Mouse (Mus musculus): ENCODE data around the gene Fkbp5. TPM values are rescaled to one million over a fixed set of nuclear protein-coding genes. Genes with fewer than 3 reads are reported as not detected.
A peak's percentile ranks its signal among the peaks of the same experiment; 100 is the strongest.

Fkbp5 gene
- polyA plus RNA-seq, 1 experiment = 17.9 TPM

DNA sequence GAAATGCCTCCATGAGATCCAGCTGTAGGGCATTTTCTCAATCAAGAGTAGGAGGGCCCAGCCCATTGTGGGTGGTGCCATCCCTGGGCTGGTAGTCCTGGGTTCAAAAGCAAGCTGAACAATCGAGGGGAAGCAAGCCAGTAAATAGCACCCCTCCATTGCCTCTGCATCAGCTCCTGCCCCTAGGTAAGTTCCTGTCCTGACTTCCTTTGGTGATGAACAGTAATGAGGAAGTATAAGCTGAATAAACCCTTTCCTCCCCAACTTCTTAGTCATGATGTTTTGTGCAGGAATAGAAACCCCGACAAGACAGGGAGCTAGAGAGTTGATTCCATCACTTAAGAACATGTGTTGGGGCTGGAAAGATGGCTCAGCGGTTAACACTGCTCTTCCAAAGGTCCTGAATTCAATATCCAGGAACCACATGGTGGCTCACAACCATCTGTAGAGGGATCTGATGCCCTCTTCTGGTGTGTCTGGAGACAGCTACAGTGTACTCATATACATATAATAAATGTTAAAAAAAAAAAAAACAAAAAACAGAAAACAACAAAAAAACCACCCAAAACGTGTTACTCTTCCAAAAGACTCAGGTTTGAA, 7.6 kb upstream of the Fkbp5 start:
- 54% methylated on average over 4 of the region's 4 CpGs for whole genome bisulfite sequencing
- DNase-seq (ENCODE audit: low read depth, low spot score) = no peak

DNA sequence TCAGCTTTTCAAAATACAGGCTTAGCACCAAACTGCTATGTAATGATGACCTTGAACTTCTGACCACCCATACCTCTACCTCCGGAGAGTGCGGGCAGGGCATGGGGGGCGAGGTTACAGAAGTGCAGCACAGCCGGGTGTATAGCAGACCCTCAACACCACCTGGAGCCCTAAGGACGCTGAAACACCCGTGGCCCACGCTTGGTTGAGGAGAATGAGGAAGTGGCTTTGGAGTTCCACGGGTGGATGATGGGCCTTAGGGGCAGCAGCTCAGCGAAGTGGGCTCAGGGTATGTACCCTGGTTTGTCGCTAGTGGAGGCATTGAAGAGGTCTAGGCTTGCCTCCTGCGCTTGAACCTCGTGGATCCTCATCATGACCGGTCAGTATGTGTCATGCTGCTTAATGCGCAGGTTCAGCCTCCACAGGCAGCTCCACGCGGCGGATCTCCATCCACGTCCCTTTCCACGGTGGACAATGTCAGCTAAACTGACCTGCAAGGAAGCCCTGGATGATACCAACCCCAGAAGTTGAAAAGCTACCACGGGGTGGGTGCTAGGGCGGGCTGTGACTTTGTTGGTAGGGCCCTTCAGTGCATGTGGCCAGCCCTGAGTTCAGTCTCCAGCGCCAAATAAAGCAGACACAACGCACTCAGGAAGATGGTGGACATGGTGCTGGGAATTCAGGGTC, 6.8 kb upstream of the Fkbp5 start:
- 76% methylated on average over 23 of the region's 23 CpGs for WGBS
- DNase-seq (ENCODE audit: low read depth, low spot score) = no peak

DNA sequence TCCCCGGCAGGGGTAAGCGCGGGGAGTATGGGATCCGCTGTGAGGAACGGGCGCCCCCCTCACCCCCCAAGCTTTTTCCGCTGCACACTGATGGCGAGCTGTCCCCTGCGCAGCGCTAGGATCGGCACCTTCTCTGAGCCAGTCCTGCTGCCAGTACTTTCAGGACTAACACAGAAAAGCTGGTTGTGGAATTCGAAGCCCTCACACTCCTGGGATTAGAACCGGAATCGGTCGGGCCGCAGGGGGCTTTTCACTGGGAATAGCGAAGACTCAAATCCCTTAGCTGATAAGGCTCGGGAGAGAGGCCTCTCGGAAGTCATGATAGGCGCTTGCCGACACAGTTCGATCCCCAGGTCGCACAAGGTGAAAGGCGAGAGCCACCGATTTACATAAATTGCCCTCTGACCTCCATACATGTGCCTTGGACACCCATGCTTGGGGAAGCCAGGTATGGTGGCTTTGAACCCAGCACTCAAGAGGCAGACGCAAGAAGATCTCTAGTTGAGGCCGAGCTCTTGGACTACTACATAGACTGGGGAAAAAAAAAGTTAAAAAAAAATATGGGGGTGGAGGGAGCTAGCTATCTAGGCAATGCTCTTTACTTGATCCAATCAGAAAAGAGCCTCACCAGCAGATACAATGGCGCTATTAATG, 6.2 kb upstream of the Fkbp5 start:
- no peak for DNase-seq (ENCODE audit: low read depth, low spot score)
- WGBS = 12% methylated on average over 28 of the region's 28 CpGs

DNA sequence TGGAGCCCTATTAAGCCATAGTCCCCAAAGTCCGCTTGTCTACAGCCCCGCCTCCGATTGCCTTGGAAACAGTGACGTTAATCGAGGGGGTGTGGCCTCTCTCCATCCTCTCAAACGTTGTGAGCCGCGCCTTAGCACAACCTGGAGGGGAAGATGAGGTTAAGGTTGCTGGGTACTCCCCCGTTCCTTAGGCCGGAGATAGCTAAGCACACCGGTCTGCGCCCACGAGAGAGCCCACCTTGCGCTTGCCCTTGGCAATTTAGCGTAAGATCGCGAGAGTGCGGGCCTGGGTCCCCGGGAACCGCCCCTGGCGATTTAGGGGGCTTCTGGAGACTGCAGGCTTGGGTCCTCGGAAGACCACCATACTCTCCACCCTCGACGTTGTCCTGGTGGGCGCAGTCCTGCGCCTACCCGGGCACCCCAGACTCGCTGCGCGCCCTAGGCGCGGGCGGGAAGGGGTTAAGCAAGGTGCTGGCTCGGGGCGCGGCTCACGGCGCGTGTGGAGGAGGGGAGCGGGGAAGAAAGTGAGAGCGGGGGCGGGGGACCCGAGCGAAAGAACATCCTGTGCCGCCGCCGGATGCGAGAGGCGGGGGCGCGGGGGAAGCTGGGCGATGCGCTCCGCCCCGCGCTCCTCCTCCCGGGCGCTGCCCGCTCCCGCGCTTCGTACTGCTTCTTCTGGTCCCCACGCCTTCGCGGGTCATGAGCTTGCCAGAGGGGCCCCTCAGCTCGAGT, 5.5 kb upstream of the Fkbp5 start:
- DNase-seq (ENCODE audit: low read depth, low spot score) = peak; percentile 93
- WGBS = under 1% methylated on average over 64 of the region's 66 CpGs

DNA sequence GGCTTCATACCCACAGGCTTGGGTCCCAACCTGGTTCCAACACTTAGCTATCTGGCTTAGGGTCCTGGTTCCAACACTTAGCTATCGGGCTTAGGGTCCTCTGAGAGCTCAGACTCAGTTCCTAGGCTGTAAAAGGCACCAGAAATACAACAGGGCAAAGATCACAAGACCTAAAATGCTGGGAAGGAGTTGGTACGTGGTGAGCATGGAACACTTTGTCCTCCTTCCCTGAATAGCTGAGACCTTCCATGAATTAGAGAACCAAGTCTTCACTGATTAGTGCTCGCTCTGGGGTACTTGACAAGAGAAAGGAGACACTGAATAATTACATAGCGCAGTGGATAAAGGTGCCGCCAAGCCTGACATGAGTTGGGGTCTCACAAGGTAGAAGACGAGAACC, 4.6 kb upstream of the Fkbp5 start:
- DNase-seq (ENCODE audit: low read depth, low spot score) = no peak
- 24% methylated on average over 6 of the region's 6 CpGs for WGBS

DNA sequence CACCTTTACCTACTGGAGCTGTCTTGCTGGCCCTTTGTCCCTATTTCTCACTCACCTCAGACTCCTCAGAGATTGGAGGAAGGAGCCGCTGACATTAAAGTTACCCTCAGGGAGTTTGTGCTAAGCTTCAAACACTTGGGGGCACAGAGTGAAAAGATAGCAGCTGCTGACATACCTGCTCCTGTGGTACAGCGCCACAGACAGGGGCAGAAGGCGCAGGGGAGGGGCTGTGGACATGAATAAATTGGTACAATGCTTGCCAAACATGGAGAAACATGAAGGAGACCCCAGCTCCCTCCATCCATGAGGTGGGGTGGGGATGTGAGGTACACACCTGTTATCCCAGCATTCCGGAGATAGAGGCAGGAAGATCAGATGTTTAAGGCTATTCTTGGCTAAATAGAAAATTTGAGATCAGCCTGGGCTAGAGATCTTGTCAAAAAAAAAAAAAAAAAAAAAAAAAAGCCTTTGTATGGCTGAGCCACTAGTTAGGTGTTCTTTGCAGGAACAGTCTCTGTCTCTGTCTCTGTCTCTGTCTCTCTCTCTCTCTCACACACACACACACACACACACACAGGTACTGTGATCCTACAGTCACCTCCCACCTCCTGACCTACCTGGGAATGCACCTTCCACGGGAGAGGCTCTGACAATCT, 3.9 kb upstream of the Fkbp5 start:
- no peak for DNase-seq (ENCODE audit: low read depth, low spot score)
- 46% methylated on average over 5 of the region's 5 CpGs for WGBS

DNA sequence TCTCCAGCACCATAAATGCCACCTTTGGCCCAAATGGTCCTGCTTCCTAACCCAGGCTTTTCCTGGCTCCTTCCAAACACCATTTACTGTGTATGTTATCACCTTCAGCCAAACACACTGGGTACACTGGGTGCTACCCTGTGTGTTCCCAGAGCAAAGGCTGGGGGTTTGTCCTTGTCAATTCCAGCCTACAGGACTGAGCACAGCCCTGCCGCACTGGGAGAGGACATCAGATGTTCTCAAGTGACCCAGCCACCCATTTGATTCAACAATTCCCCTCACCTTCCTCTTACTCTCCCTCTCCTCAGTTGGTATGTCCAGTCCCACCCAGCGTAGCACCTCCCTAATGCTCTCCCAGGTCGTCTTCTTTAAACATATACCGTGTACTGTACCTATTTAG, 3.2 kb upstream of the Fkbp5 start:
- DNase-seq (ENCODE audit: low read depth, low spot score) = no peak
- 45% methylated on average over 4 of the region's 4 CpGs for WGBS

DNA sequence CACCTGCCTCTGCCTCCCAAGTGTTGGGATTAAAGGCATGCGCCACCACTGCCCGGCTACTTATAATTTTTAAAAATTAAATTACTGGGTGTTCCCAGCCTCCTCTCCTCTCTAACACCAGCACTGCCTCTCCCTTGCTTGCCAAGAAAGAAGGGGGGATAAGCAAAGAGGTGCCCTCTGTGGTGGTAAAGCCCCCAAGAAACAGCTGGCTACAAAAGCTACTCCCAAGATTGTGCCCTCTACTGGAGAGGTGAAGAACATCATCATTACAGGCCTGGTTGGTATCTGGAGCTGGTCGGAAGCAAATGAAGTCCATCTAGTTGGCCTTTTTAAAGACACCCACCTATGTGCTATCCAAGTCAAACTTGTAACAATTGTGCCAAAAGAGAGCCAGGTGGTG, 2.5 kb upstream of the Fkbp5 start:
- DNase-seq (ENCODE audit: low read depth, low spot score) = no peak
- WGBS = 80% methylated on average over 3 of the region's 3 CpGs

DNA sequence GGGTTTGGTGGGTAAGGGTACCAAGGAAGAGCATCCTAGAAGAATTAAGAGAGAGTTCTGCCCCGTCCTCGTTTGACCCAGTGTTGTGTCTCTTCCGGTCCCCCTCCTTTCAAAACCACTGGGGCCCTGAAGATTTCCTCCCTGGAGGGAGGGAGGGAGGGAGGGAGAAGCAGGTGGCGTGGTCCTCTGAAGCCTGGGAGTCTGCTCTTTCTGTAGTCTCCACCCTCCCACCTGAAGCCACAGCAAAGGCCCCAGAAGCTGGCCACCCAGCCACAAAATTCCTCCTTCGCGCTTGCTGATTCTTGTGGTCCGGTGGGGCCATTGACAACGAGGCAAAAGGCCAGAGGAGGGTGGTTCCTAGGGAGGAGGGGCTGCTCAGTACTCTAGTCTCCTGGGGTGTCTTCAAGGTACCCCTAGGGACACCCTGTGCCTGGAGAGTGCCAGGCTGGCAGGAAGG, 1.3 kb upstream of the Fkbp5 start:
- no peak for DNase-seq (ENCODE audit: low read depth, low spot score)

DNA sequence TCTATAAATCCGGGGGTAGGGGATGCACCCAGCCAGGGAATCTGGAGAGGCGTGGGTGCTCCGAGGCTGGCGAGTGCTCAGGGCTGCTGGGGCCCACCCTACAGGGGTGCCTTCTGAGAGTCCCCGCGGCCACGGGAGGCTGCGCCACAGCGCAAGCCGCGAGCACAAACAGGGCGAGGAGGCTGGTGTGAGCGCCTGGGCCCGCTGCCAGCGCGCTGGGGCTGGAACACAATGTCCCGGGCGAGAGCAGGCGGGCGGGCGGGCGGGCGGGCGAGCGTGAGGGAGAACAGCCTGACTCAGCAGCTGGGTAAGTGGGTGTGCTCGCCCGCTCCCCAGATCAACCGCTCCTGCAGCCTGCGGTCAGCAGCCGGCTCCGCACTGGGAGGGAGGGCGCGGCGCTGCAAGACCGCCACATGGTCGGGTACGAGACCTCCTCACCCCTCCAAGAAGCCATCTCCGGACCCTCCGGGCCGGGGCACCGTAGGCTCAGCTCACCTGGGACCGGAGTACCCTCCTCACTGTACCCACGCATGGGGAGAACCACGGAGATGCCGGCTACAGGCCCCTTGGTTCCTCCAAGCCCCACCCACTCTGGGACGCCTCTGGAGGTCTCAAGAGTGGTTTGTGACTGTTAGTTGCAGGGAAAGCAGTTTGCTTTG, 758 bp upstream of the Fkbp5 start:
- WGBS = 1% methylated on average over 44 of the region's 46 CpGs
- DNase-seq (ENCODE audit: low read depth, low spot score) = no peak

More for the DNA sequence above, 1.3 kb upstream of the Fkbp5 start:
- 18% methylated on average over 8 of the region's 8 CpGs for WGBS

DNA sequence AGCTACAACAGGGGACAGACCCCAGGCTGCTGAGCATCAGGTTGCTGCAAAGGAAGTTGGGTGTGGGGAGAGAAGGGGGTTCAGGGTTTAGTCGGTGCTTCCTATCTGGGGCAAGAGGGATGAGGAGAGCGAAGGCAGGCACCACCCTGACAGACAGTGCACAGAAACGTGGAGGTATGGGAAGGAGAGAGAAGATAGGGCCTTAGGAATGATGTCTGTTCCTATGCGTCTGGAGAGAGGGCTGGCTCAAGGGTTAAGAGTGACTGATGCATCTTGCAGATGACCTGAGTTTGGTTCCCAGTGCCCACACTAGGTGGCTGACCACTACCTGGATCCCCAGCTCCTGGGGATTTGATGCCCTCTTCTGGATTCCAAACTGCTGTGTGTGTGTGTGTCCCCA, 446 bp downstream of the Fkbp5 start:
- DNase-seq (ENCODE audit: low read depth, low spot score) = no peak
- WGBS = 75% methylated on average over 4 of the region's 4 CpGs

DNA sequence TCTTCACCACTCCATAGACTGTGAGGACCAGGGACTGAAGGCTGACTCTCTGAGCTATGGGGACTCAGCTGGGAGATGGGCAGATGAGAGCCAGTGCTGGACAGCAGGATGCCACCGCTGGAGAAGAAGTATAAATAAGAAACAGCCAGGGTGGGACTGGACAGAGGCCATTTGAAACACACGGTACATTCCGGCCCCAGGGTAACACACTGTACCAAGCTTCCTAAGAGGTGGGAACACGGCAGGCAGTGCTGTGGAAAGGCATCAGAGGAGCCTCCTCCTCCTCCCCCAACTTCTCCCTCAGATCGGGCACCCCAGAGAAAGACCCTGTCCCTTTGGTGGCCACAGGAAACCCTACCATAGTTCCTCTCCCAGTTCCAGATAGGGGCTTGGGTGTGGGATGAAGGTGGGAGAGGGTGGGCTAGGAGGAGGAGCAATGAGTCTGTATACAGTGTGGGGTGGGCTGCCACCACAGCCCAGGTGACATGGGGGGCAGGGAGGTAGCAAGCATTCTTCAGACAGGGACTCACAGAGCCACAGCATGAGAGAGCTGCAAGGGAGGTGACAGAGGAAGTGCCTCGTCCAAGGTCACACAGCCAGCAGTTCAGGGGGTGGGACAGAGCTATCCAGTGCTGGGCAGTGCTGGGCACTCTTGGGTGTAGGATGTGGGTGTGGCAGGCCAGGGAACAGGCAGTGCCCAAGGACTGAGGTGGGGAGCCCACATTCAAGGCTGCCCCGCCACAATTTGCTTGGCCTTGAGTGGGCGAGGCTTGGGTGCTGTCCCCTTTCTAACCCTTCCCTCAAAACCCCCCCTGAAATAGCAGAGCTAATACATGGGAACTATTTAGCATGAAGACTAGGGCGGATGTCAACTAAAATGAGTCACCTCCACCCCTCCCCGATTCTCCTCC, 1.6 kb downstream of the Fkbp5 start:
- 26% methylated on average over 10 of the region's 10 CpGs for WGBS
- DNase-seq (ENCODE audit: low read depth, low spot score) = no peak

DNA sequence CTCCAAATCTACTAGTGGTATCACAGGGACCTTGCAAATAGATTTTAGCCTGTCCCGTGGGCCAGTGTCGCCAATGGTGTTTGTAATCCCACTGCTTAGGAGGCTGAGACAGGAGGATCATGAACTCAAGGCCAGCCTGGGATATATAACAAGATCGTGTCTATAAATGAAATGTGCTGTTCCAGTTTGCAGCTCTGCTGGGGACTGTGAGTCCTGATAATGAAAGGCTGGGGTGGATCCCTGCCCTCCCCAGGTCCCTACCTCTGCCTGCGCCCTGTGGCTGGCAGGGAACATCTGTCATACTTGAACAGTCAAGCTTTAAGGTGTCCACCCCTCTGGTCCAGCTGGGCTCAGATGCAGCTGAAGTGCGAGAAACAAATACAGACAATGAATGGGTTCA, 2.8 kb downstream of the Fkbp5 start:
- 81% methylated on average over 5 of the region's 5 CpGs for WGBS
- DNase-seq (ENCODE audit: low read depth, low spot score) = no peak

DNA sequence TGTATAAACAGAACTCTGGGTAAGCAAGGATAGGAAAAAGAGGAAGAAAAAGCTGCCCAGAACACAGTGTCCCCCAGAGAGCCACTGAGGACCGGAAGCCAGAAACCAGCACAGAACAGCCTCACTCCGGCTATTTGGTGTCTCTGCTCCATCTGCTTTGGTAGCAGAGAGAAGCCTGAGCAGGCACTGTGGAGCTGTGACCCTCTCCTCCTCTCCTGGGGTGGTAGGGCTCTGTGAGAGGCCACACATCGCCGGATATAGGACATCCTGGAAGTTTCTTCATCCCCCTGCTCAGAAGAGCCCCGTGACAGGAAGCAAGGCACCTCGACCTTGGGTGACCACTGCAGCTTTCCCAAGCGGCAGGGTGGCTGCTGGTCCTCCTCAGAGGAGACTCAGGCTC, 3.5 kb downstream of the Fkbp5 start:
- 81% methylated on average over 7 of the region's 7 CpGs for WGBS
- no peak for DNase-seq (ENCODE audit: low read depth, low spot score)

DNA sequence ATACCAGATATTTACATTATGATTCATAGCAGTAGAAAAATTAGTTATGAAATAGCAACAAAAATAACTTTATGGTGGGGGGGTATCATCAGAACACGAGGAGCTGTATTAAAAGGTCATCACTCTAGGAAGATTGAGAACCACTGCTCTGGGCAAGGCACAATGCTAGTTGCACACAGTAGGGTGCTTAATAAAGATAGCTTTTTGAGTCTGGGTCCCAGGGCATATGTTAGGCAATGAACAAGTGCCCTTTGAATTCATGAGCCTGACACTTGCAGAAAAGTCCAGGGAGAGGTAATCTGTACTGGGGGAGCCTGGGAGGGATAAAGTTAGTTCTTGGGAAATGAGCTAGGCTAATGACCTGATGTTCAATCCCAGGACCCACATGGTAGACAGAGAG, 4.0 kb downstream of the Fkbp5 start:
- no peak for DNase-seq (ENCODE audit: low read depth, low spot score)
- 21% methylated on average over 1 of the region's 1 CpGs for WGBS

DNA sequence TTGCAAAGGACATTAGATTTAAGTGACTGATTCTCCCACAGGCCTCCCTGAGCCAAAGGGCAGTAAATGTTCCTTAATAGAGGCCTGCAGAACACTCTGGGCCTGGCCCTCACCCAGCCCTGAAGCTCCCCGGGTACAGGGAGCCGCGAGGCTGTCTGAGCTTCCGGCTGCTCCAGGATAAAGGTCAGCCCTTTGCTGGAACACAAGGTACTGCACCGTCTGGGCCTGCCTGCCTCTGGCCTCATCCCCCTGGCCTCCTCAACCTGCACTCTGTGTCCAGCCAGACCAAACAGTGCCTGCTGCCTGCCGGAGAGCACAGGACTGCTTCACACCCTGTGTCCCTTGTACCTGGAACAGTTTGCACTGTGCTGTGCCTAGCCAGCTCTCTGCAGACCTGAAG, 4.6 kb downstream of the Fkbp5 start:
- WGBS = 8% methylated on average over 6 of the region's 6 CpGs
- DNase-seq (ENCODE audit: low read depth, low spot score) = no peak

DNA sequence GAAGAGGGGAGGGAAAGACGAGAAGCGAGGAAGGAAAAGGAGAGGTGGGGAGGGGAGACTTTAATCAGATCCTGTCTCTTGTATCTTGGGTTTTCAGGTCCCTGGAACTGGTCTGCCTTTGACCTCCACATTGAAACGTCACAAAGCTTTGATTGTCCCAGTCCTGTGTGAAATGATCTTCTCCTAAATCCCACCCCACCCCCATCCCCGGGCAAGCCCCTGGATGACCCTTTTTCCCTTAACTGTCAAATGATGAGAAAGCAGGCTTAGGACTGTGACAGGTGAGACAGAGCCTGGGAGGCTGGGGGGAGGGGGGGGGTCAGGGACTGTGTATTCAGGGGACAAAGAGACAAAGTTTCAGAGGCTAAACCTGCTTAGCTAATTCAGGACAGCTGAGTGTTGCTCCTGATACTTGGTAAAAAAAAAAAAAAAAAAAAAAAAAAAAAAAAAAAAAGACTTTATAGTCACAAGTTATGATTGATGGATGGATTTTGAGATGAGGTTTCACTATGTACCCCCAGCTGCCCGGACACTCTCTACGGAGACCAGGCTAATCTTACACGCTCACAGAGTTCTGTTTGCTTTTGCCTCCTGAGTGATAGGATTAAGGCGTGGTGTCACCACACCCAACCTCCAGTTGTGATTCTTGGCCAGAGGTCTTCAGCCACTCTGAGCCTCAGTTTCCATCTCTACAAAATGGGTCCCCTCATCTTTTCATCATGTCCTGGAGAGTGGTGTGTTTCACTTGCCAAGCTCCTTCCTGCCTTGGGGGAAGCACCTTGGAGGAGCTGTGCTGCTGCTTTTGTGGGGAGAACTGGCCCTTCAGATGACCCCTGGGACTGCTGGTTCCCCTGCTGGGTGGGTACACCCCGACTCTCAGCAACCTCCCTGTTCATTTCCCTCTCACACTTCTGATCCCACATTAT, 5.4 kb downstream of the Fkbp5 start:
- WGBS = 30% methylated on average over 9 of the region's 9 CpGs
- DNase-seq (ENCODE audit: low read depth, low spot score) = no peak
